Comparison of ENCODE assay signal across 16 mouse cellular contexts in the genomic region with DNA sequence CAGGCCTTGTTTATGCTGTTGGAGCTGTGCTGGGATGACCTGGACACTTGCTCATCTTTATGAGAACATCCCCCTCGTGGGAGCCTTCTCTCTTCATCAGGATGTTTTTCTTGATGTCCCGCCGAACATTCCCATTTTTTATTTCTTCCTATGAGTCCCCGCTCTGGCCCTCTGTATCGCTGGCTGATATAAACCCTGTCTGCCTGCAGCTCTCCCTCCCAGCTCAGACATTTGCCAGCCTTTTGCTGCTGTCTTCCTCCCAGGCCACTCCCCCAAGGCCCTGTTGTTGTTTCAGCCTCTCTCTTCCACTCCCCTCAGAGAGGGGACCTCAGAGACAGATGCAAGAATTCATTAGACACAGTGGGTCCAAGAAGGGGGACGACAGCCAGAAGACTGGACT.
"Had no signal": no experiment of that assay in that cellular context is flagged by ENCODE, and none has a peak within 500 bp of the region (broad histone marks: within the 10 kb centered on the region; RNA-seq: fewer than 3 reads in every experiment).

No protein-coding gene starts in this region.

- H3K4me3 ChIP-seq: hindbrain, embryonic 15.5 days; left cerebral cortex, adult 2 months; liver, embryonic 13.5 days; neural tube, embryonic 12.5 days; neural tube, embryonic 15.5 days; stomach, embryonic 15.5 days had no signal

- DNase-seq: layer of hippocampus, postnatal 36 days; liver, embryonic 13.5 days; lung, adult 2 months; lung, postnatal 14 days; lung, postnatal 4 days; midbrain, embryonic 14.5 days; retina, postnatal 1 day; right cerebral cortex, postnatal 25 days; spleen, adult 18-20 months; thymus, postnatal 25 days had no signal

- H3K27me3 ChIP-seq: liver, embryonic 13.5 days; stomach, embryonic 15.5 days had no signal

- H3K9me3 ChIP-seq: hindbrain, embryonic 15.5 days; liver, embryonic 13.5 days; neural tube, embryonic 15.5 days; stomach, embryonic 15.5 days had no signal

- ATAC-seq: intestine, postnatal 0 days had no signal

- H3K4me2 ChIP-seq: hindbrain, embryonic 15.5 days; liver, embryonic 13.5 days; neural tube, embryonic 12.5 days; neural tube, embryonic 15.5 days; stomach, embryonic 15.5 days had no signal

- H3K36me3 ChIP-seq: hindbrain, embryonic 15.5 days; liver, embryonic 13.5 days; neural tube, embryonic 15.5 days; stomach, embryonic 15.5 days had no signal

- H3K4me1 ChIP-seq: liver, embryonic 13.5 days had no signal

- H3K27ac ChIP-seq: hindbrain, embryonic 15.5 days; left cerebral cortex, adult 2 months; liver, embryonic 13.5 days; neural tube, embryonic 12.5 days; neural tube, embryonic 15.5 days; stomach, embryonic 15.5 days had no signal

- H3K9ac ChIP-seq: hindbrain, embryonic 15.5 days; liver, embryonic 13.5 days; neural tube, embryonic 12.5 days; neural tube, embryonic 15.5 days; stomach, embryonic 15.5 days had no signal
